Mouse (Mus musculus) midbrain, postnatal 0 days (tissue): ENCODE results near the gene Slc25a10. TPM values are rescaled to one million over a fixed set of nuclear protein-coding genes. Genes with fewer than 3 reads are reported as not detected.
A peak's percentile ranks its signal among the peaks of the same experiment; 100 is the strongest.

ENCODE experiments used
- ATAC-seq: fragments of 200-750 bp; cut with Nextera tagmentation; 2 replicates; pipeline ENCODE4 v1.8.0; 2017; ENCODE audit warnings: moderate number of reproducible peaks, mild to moderate bottlenecking, moderate TSS enrichment, moderate library complexity; ENCODE audit not compliant: low FRiP score
- DNase-seq: peaks from one replicate; pipeline ENCODE4 v3.0.0-alpha.2; 2015; ENCODE audit warnings: low spot score
- H3K27ac ChIP-seq: fragments of 300-500 bp; sonication (generic); 2 replicates; pipeline ENCODE4 v1.5.1; 2014; ENCODE audit warnings: low read depth, mild to moderate bottlenecking, low read length, mixed read lengths
- H3K27me3 ChIP-seq: fragments of 300-500 bp; sonication (generic); 2 replicates; pipeline ENCODE4 v1.6.1; 2014; ENCODE audit warnings: low read length, control low read depth, mixed read lengths; ENCODE audit not compliant: insufficient read depth
- H3K36me3 ChIP-seq: fragments of 300-500 bp; sonication (generic); 2 replicates; pipeline ENCODE4 v1.6.1; 2014; ENCODE audit warnings: low read length, control low read depth, mixed read lengths; ENCODE audit not compliant: insufficient read depth
- H3K4me1 ChIP-seq: fragments of 300-500 bp; sonication (generic); 2 replicates; pipeline ENCODE4 v1.6.1; 2014; ENCODE audit warnings: mild to moderate bottlenecking, control low read depth, antibody characterized with exemption, low read length, mixed read lengths; ENCODE audit not compliant: insufficient read depth
- H3K4me2 ChIP-seq: fragments of 300-500 bp; sonication (generic); 2 replicates; pipeline ENCODE4 v1.6.1; 2014; ENCODE audit warnings: low read depth, mild to moderate bottlenecking, low read length, mixed read lengths; ENCODE audit not compliant: poor library complexity, severe bottlenecking
- H3K4me3 ChIP-seq: fragments of 300-500 bp; sonication (generic); 2 replicates; pipeline ENCODE4 v1.5.1; 2014; ENCODE audit warnings: low read depth, mild to moderate bottlenecking, low read length, moderate library complexity
- H3K9ac ChIP-seq: fragments of 300-500 bp; sonication (generic); replicated peaks from 2 replicates; pipeline ENCODE4 v1.6.1; 2014; ENCODE audit warnings: mild to moderate bottlenecking, low read length, moderate library complexity, mixed read lengths; ENCODE audit not compliant: poor library complexity, severe bottlenecking
- H3K9me3 ChIP-seq: fragments of 300-500 bp; sonication (generic); 2 replicates; pipeline ENCODE4 v1.6.1; 2016; ENCODE audit warnings: low read length, control low read depth
- CTCF ChIP-seq: IDR thresholded peaks from 2 replicates; pipeline ENCODE4 v1.5.1; 2016; ENCODE audit warnings: antibody characterized with exemption, mild to moderate bottlenecking
- WGBS: fragments of 180-500 bp; shearing (Covaris S2); extraction: QIAGEN DNeasy Blood & Tissue Kit; methylation state at CpG from one replicate; pipeline ENCODE4 v1.1.7; 2014; 5-methylcytosine and 5-hydroxymethylcytosine counted together
- polyA plus RNA-seq: library from polyadenylated mRNA; unstranded; fragments of >200 nt; fragmentation: Nextera tagmentation; extraction: Ambion mirVana; gene quantifications from 2 replicates; pipeline ENCODE4 v1.2.1, GENCODE M21; 2015
- total RNA-seq: library from RNA; depleted of rRNA; stranded (reverse); fragments of >200 nt; gene quantifications from 2 replicates; pipeline ENCODE4 v1.2.3, GENCODE M21; 2014

Slc25a10 gene
- total and polyA plus RNA-seq, 2 experiments from 2014 or later = 19.8 to 28.4 TPM

DNA sequence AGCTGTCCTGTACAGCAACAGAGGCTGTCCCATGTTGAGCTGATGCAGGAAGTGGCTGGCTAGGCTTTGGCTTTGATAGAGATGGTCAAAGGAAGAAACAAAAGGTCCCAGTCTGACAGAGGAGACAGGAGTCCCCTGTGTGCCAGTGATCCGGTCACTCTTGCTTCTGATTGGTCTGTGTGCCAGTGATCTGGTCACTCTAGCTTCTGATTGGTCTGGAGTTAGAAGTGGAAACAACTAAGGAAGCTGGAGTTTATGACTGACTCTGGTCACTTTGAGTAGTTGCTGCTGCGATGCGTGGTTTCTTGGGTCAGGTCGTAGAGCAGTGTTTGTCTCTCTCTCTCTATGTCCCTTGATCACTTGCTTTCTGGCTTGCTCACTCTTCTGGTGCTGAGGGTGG is 10.1 kb downstream of the Slc25a10 start:
- H3K4me3 ChIP-seq = no peak overlapping the region

DNA sequence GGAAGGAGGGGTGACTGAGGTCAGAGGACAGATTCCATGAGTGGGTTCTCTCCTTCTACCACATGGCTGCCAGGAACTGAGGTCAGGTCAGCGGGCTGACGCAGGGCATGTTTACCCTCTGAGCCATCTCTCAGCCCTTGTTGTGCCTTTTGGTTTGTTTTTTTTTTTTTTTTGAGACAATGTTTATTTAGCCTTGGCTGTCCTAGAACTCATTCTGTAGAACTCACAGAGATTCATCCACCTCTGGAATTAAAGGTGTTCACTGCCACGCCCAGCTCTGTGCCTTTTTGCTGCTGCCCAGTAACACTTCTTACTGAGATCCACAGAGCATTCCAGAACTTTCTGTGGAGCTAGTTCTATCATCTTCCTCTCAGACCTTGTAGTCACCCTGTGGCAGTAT is 14.0 kb downstream of the Slc25a10 start:
- TF ChIP-seq CTCF = no peak
- no peaks in the 10 kb centered on the region for H3K9me3 ChIP-seq
- no peaks in the 10 kb centered on the region for H3K27me3 ChIP-seq
- no peaks in the 10 kb centered on the region for H3K36me3 ChIP-seq
- WGBS = 87% methylated on average over 3 of the region's 3 CpGs
- H3K4me1 ChIP-seq = no peaks in the 10 kb centered on the region
- H3K9ac ChIP-seq = no peak overlapping the region
- ATAC-seq (no peak), DNase-seq (no peak)
- H3K4me2 ChIP-seq = no peak overlapping the region
- H3K27ac ChIP-seq = no peak overlapping the region
- H3K4me3 ChIP-seq = no peak overlapping the region

More for the DNA sequence above, 10.1 kb downstream of the Slc25a10 start:
- no peak overlapping the region for H3K9ac ChIP-seq
- no peak overlapping the region for H3K27ac ChIP-seq
- H3K4me1 ChIP-seq = no peaks in the 10 kb centered on the region
- DNase-seq (no peak), ATAC-seq (no peak)
- no peaks in the 10 kb centered on the region for H3K27me3 ChIP-seq
- H3K4me2 ChIP-seq = no peak overlapping the region
- TF ChIP-seq CTCF = no peak
- peaks cover 24% of the 10 kb centered on the region for H3K36me3 ChIP-seq
- H3K9me3 ChIP-seq = no peaks in the 10 kb centered on the region
- 89% methylated on average over 4 of the region's 4 CpGs for WGBS

DNA sequence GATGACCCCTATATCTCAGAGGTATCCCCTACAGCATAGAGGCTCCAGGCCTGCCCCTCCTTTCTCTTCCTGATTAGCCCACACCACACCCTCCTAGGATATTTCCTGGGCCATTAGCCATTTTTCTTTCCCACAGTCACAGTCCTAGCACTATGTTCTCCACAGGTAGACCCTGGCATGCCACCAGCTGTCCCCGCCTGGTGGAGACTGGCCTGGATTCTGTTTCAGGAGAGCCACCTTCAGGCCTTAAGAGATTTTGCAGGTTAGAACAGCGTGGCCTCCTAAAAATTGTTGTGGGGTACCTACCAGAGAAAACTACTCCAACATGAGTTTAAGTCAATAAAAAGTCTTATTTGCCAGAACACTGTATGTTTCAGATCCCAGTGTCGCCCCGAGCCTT is 15.3 kb downstream of the Slc25a10 start:
- H3K9me3 ChIP-seq = no peaks in the 10 kb centered on the region
- H3K27ac ChIP-seq = no peak overlapping the region
- H3K36me3 ChIP-seq = no peaks in the 10 kb centered on the region
- DNase-seq = no peak
- H3K4me2 ChIP-seq = no peak overlapping the region
- no peaks in the 10 kb centered on the region for H3K4me1 ChIP-seq
- no peak for ATAC-seq
- H3K9ac ChIP-seq = no peak overlapping the region
- WGBS = 58% methylated on average over 4 of the region's 4 CpGs
- no peaks in the 10 kb centered on the region for H3K27me3 ChIP-seq
- H3K4me3 ChIP-seq = no peak overlapping the region
- peak; percentile 53 for TF ChIP-seq CTCF

DNA sequence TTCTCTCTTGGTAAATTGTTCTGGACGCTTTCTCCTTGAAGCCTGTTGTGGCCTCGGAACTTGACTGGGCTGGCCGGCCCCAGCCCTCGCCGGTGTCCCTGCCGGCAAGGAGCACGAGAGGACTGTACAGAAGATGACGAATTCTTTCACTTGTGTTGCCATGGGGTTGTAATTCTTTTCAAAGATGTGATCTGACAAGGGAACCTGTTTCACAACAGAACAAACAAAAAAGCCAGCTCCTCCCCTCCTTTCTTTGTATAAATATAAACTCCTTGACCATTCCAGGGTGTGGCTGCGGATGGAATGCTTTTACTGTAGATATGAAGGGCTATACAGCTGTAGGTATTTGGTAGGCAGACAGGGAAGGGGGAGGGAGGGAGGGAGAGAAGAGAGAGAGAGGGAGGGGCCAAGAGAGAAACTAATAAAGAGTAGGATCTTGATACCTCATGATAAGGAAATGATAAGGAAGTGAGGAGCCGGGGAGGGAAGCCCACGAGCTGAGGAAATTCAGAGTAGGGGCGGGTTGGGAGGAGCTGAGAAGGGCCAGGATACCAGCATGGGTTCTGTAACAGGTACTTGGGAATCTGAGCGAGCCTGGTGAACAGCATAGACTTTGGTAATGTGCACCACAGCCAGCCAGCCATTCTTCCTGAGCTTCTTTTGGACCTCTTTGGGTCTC is 16.1 kb downstream of the Slc25a10 start:
- ATAC-seq (no peak), DNase-seq (no peak)
- H3K9me3 ChIP-seq = no peaks in the 10 kb centered on the region
- H3K4me1 ChIP-seq = no peaks in the 10 kb centered on the region
- no peak overlapping the region for H3K27ac ChIP-seq
- H3K27me3 ChIP-seq = no peaks in the 10 kb centered on the region
- H3K4me2 ChIP-seq = no peak overlapping the region
- 84% methylated on average over 13 of the region's 13 CpGs for WGBS
- no peak overlapping the region for H3K4me3 ChIP-seq
- TF ChIP-seq CTCF = no peak
- no peaks in the 10 kb centered on the region for H3K36me3 ChIP-seq
- H3K9ac ChIP-seq = no peak overlapping the region

- Histone ChIP-seq H3K27ac (no peak overlapping the region), H3K9ac (no peak overlapping the region), H3K9me3 (no peaks in the 10 kb centered on the region), H3K27me3 (no peaks in the 10 kb centered on the region), H3K4me3 (no peak overlapping the region), H3K36me3 (no peaks in the 10 kb centered on the region), H3K4me1 (no peaks in the 10 kb centered on the region), H3K4me2 (no peak overlapping the region)
- ATAC-seq (no peak), DNase-seq (no peak)
- WGBS = 90% methylated on average over 9 of the region's 9 CpGs
- no peak for TF ChIP-seq CTCF
Measured at GRCm38 (mm10) chr11:120508290-120508870, 16.7 kb downstream of the Slc25a10 start.

GRCm38 (mm10) chr11:120509940-120510339 is 18.3 kb downstream of the Slc25a10 start:
- DNase-seq = no peak
- Histone ChIP-seq H3K4me3 (no peak overlapping the region), H3K4me1 (no peaks in the 10 kb centered on the region), H3K27ac (no peak overlapping the region), H3K9ac (no peak overlapping the region), H3K27me3 (no peaks in the 10 kb centered on the region), H3K4me2 (no peak overlapping the region), H3K36me3 (no peaks in the 10 kb centered on the region), H3K9me3 (no peaks in the 10 kb centered on the region)
- 31% methylated on average over 4 of the region's 4 CpGs for WGBS
- ATAC-seq = no peak
- TF ChIP-seq CTCF = no peak
